Mouse (Mus musculus): ENCODE measurements around the gene Hist2h2ab. TPM values are rescaled to one million over a fixed set of nuclear protein-coding genes. Genes with fewer than 3 reads are reported as not detected.
"Not testable (repeated sequence)": the region's sequence is repeated elsewhere in the genome, so short reads cannot be mapped to it uniquely, and the experiment has no call there.

Gene Hist2h2ab
- total and polyA plus RNA-seq, 2 experiments from 2014 or later: 41.6 TPM; not detected in 1

- Histone ChIP-seq H3K27me3 (ENCODE audit: control insufficient read depth, insufficient read depth, low read length) (no peaks in the 10 kb centered on the region), H3K27ac (ENCODE audit: low read depth) (no peak overlapping the region), H3K9ac (replicated peaks; ENCODE audit: low read depth, low read length) (no peak overlapping the region), H3K4me3 (ENCODE audit: low read depth, low read length) (no peak overlapping the region), H3K36me3 (replicated peaks; ENCODE audit: control insufficient read depth, insufficient read depth, low read length) (no peaks in the 10 kb centered on the region), H3K9me3 (replicated peaks; ENCODE audit: control insufficient read depth, low read length) (no peaks in the 10 kb centered on the region), H3K4me1 (ENCODE audit: control insufficient read depth, insufficient read depth) (peaks cover 12% of the 10 kb centered on the region), H3K4me2 (ENCODE audit: low read depth, low read length) (no peak overlapping the region)
- DNase-seq (ENCODE audit: low spot score) (no peak), ATAC-seq (ENCODE audit: insufficient read depth, low read depth) (no peak)
- TF ChIP-seq EP300 (IDR thresholded peaks at IDR 0.05; ENCODE audit: low read depth) (no peak), CTCF (IDR thresholded peaks at IDR 0.05; ENCODE audit: low read depth) (no peak)
- WGBS: 57% methylated on average over 3 of the region's 3 CpGs
These were observed 16.2 kb downstream of the Hist2h2ab start for GRCm38 (mm10) chr3:96235836-96236235.

- no peaks in the 10 kb centered on the region for H3K36me3 ChIP-seq (replicated peaks; ENCODE audit: control insufficient read depth, insufficient read depth, low read length)
- peaks cover 16% of the 10 kb centered on the region for H3K4me1 ChIP-seq (ENCODE audit: control insufficient read depth, insufficient read depth)
- TF ChIP-seq CTCF (IDR thresholded peaks at IDR 0.05; ENCODE audit: low read depth): no peak
- no peak for TF ChIP-seq EP300 (IDR thresholded peaks at IDR 0.05; ENCODE audit: low read depth)
- H3K9me3 ChIP-seq (replicated peaks; ENCODE audit: control insufficient read depth, low read length): no peaks in the 10 kb centered on the region
- WGBS: 81% methylated on average over 4 of the region's 4 CpGs
- ATAC-seq (ENCODE audit: insufficient read depth, low read depth) (no peak), DNase-seq (ENCODE audit: low spot score) (no peak)
- 0 out of 2 replicates have a peak overlapping the region, but pooled peaks have one; percentile 16 for H3K27ac ChIP-seq (ENCODE audit: low read depth)
- peak overlapping the region; percentile 36; the same call in 1 of the 2 replicates for H3K9ac ChIP-seq (replicated peaks; ENCODE audit: low read depth, low read length)
- H3K4me3 ChIP-seq (ENCODE audit: low read depth, low read length): peak overlapping the region; percentile 40
- peak overlapping the region; percentile 53 for H3K4me2 ChIP-seq (ENCODE audit: low read depth, low read length)
- H3K27me3 ChIP-seq (ENCODE audit: control insufficient read depth, insufficient read depth, low read length): no peaks in the 10 kb centered on the region
These were observed 17.2 kb downstream of the Hist2h2ab start for GRCm38 (mm10) chr3:96236834-96237334.

- peak overlapping the region; percentile 36 for H3K9ac ChIP-seq (replicated peaks; ENCODE audit: low read depth, low read length)
- H3K27ac ChIP-seq (ENCODE audit: low read depth): 0 out of 2 replicates have a peak overlapping the region, but pooled peaks have one; percentile 16
- 25% methylated on average over 7 of the region's 7 CpGs for WGBS
- TF ChIP-seq EP300 (IDR thresholded peaks at IDR 0.05; ENCODE audit: low read depth): no peak
- TF ChIP-seq CTCF (IDR thresholded peaks at IDR 0.05; ENCODE audit: low read depth): no peak
- H3K4me2 ChIP-seq (ENCODE audit: low read depth, low read length): peak overlapping the region; percentile 53
- no peaks in the 10 kb centered on the region for H3K27me3 ChIP-seq (ENCODE audit: control insufficient read depth, insufficient read depth, low read length)
- H3K4me3 ChIP-seq (ENCODE audit: low read depth, low read length): peak overlapping the region; percentile 40
- H3K4me1 ChIP-seq (ENCODE audit: control insufficient read depth, insufficient read depth): peaks cover 16% of the 10 kb centered on the region
- no peaks in the 10 kb centered on the region for H3K9me3 ChIP-seq (replicated peaks; ENCODE audit: control insufficient read depth, low read length)
- ATAC-seq (ENCODE audit: insufficient read depth, low read depth): no peak
- DNase-seq (ENCODE audit: low spot score): no peak
- no peaks in the 10 kb centered on the region for H3K36me3 ChIP-seq (replicated peaks; ENCODE audit: control insufficient read depth, insufficient read depth, low read length)
These were observed 17.8 kb downstream of the Hist2h2ab start for GRCm38 (mm10) chr3:96237335-96237903.

GRCm38 (mm10) chr3:96237904-96238511, 18.3 kb downstream of the Hist2h2ab start:
- TF ChIP-seq CTCF (IDR thresholded peaks at IDR 0.05; ENCODE audit: low read depth): no peak
- no peak for TF ChIP-seq EP300 (IDR thresholded peaks at IDR 0.05; ENCODE audit: low read depth)
- ATAC-seq (ENCODE audit: insufficient read depth, low read depth) (no peak), DNase-seq (ENCODE audit: low spot score) (no peak)
- WGBS: 2% methylated on average over 12 of the region's 12 CpGs
- H3K4me1 ChIP-seq (ENCODE audit: control insufficient read depth, insufficient read depth): peaks cover 16% of the 10 kb centered on the region
- H3K36me3 ChIP-seq (replicated peaks; ENCODE audit: control insufficient read depth, insufficient read depth, low read length): no peaks in the 10 kb centered on the region
- no peaks in the 10 kb centered on the region for H3K9me3 ChIP-seq (replicated peaks; ENCODE audit: control insufficient read depth, low read length)
- peak overlapping the region; percentile 40 for H3K4me3 ChIP-seq (ENCODE audit: low read depth, low read length)
- H3K4me2 ChIP-seq (ENCODE audit: low read depth, low read length): peak overlapping the region; percentile 53
- H3K9ac ChIP-seq (replicated peaks; ENCODE audit: low read depth, low read length): peak overlapping the region; percentile 36
- H3K27ac ChIP-seq (ENCODE audit: low read depth): peak overlapping the region; percentile 39; the same call in 1 of the 2 replicates
- no peaks in the 10 kb centered on the region for H3K27me3 ChIP-seq (ENCODE audit: control insufficient read depth, insufficient read depth, low read length)

- Histone ChIP-seq H3K4me1 (ENCODE audit: control insufficient read depth, insufficient read depth) (peaks cover 24% of the 10 kb centered on the region), H3K27ac (ENCODE audit: low read depth) (peak within 1 kb of the TSS; percentile 85), H3K4me2 (ENCODE audit: low read depth, low read length) (peak within 1 kb of the TSS; percentile 53), H3K9ac (replicated peaks; ENCODE audit: low read depth, low read length) (peak within 1 kb of the TSS; percentile 36), H3K4me3 (ENCODE audit: low read depth, low read length) (peak within 1 kb of the TSS; percentile 40)
- not testable (repeated sequence) for DNase-seq (ENCODE audit: low spot score); H3K27me3 ChIP-seq (ENCODE audit: control insufficient read depth, insufficient read depth, low read length); H3K9me3 ChIP-seq (replicated peaks; ENCODE audit: control insufficient read depth, low read length); H3K36me3 ChIP-seq (replicated peaks; ENCODE audit: control insufficient read depth, insufficient read depth, low read length)
- peak; percentile 90 for ATAC-seq (ENCODE audit: insufficient read depth, low read depth)
- WGBS: 0% methylated on average over 10 of the region's 68 CpGs
These were observed 19.5 kb downstream of the Hist2h2ab start, which contains the start of gene Hist2h3c2 for GRCm38 (mm10) chr3:96238954-96239793. Hist2h3c2 (minus strand) TSS chr3:96239127.

- Histone ChIP-seq H3K27ac (ENCODE audit: low read depth) (peak within 1 kb of the TSS; percentile 85), H3K9ac (replicated peaks; ENCODE audit: low read depth, low read length) (peak within 1 kb of the TSS; percentile 37), H3K4me1 (ENCODE audit: control insufficient read depth, insufficient read depth) (peaks cover 30% of the 10 kb centered on the region), H3K4me2 (ENCODE audit: low read depth, low read length) (peak within 1 kb of the TSS; percentile 53; the same call in 1 of the 2 replicates), H3K4me3 (ENCODE audit: low read depth, low read length) (peak within 1 kb of the TSS; percentile 35)
- H3K27me3 ChIP-seq (ENCODE audit: control insufficient read depth, insufficient read depth, low read length); H3K36me3 ChIP-seq (replicated peaks; ENCODE audit: control insufficient read depth, insufficient read depth, low read length); H3K9me3 ChIP-seq (replicated peaks; ENCODE audit: control insufficient read depth, low read length): not testable (repeated sequence)
- ATAC-seq (ENCODE audit: insufficient read depth, low read depth) (peak; percentile 80), DNase-seq (ENCODE audit: low spot score) (peak; percentile 82)
- WGBS: 7% methylated on average over 17 of the region's 85 CpGs
These were observed 20.5 kb downstream of the Hist2h2ab start, which contains the start of gene Hist2h2aa2 for GRCm38 (mm10) chr3:96239949-96240798. Hist2h2aa2 (minus strand) TSS chr3:96240276.
